Mouse (Mus musculus) liver, embryonic 14.5 days (tissue): ENCODE measurements at regions not wholly inside any gene's neighbourhood (a gene's known extent, or its start where the extent isn't known, plus 50 kb on each side); places are given as distances from the start of the nearest gene placed in this dataset.

Experiments
- ATAC-seq: fragments of 200-750 bp; cut with Nextera tagmentation; 2 replicates; pipeline ENCODE4 v1.8.0; 2017; ENCODE audit warnings: moderate number of reproducible peaks, mild to moderate bottlenecking, moderate library complexity; ENCODE audit not compliant: insufficient read depth
- DNase-seq, 3 experiments: peaks; one replicate each; pipeline ENCODE4 v3.0.0-alpha.2; 2012 to 2013; ENCODE audit warnings: low read depth in 3 of 3, low spot score in 3 of 3
- H3K27ac ChIP-seq: fragments of 300-500 bp; sonication (generic); 2 replicates; pipeline ENCODE4 v1.5.1; 2014; ENCODE audit warnings: moderate library complexity, mild to moderate bottlenecking, control low read depth, inconsistent platforms
- H3K27me3 ChIP-seq: fragments of 300-500 bp; sonication (generic); 2 replicates; pipeline ENCODE4 v1.6.1; 2014; ENCODE audit warnings: mild to moderate bottlenecking, low read length, moderate library complexity; ENCODE audit not compliant: control insufficient read depth, insufficient read depth
- H3K36me3 ChIP-seq: fragments of 300-500 bp; sonication (generic); replicated peaks from 2 replicates; pipeline ENCODE4 v1.6.1; 2014; ENCODE audit warnings: low read depth; ENCODE audit not compliant: control insufficient read depth, insufficient read depth
- H3K4me1 ChIP-seq, 2 experiments: fragments of 200-500 bp in 1 of 2; fragments of 300-500 bp in 1 of 2; sonication (generic) in 1 of 2; replicated peaks; 2 replicates each; pipeline ENCODE4 v1.6.1; 2012 to 2014; ENCODE audit warnings: antibody characterized with exemption in 1 of 2, inconsistent platforms in 1 of 2, low read length in 1 of 2; ENCODE audit not compliant: control insufficient read depth in 2 of 2, insufficient read depth in 2 of 2
- H3K4me2 ChIP-seq: fragments of 300-500 bp; sonication (generic); 2 replicates; pipeline ENCODE4 v1.6.1; 2014; ENCODE audit warnings: low read depth, mild to moderate bottlenecking, control low read depth, moderate library complexity
- H3K4me3 ChIP-seq, 2 experiments: fragments of 200-500 bp in 1 of 2; fragments of 300-500 bp in 1 of 2; sonication (generic) in 1 of 2; 2 replicates each; pipeline ENCODE4 v1.5.1; 2012 to 2014; ENCODE audit warnings: low read depth in 2 of 2, low read length in 2 of 2, mild to moderate bottlenecking in 2 of 2, control low read depth in 1 of 2, inconsistent platforms in 1 of 2, moderate library complexity in 1 of 2; ENCODE audit not compliant: insufficient read depth in 1 of 2
- H3K9ac ChIP-seq: fragments of 300-500 bp; sonication (generic); replicated peaks from 2 replicates; pipeline ENCODE4 v1.6.1; 2014; ENCODE audit warnings: mild to moderate bottlenecking, control low read depth, moderate library complexity
- H3K9me3 ChIP-seq: fragments of 300-500 bp; sonication (generic); 2 replicates; pipeline ENCODE4 v1.6.1; 2016; ENCODE audit warnings: low read length, mixed read lengths; ENCODE audit not compliant: control insufficient read depth
- CTCF ChIP-seq: IDR thresholded peaks from 2 replicates; pipeline ENCODE4 v1.5.1; 2016; ENCODE audit warnings: antibody characterized with exemption, low read depth, control low read depth
- EP300 ChIP-seq: IDR thresholded peaks from 2 replicates; pipeline ENCODE4 v1.6.1; 2016; ENCODE audit warnings: antibody characterized with exemption, low read depth
- WGBS: fragments of 180-500 bp; shearing (Covaris S2); extraction: QIAGEN DNeasy Blood & Tissue Kit; methylation state at CpG from one replicate; pipeline ENCODE4 v1.1.7; 2014; ENCODE audit not compliant: insufficient replicate concordance; 5-methylcytosine and 5-hydroxymethylcytosine counted together

DNA sequence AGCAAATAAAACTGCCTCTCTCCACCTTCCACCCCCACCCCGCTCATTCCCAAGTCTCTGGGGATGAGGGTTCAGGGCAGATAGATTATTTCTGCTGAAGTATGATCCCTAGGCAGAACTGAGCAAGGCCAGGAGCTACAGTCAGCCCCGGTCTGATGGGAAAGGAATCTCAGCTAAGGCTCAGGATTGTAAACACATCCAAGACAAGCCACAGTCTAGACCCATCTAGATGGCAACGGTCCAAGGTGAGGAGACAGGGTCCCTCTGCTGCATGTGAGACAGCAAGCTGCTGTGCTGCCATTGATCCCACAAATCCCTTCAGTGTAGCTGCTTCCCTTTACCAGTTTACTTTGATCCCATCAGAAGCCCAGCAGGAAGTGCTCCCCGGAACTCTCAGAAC, 181.3 kb downstream of the Qk start:
- no peak for DNase-seq
- WGBS, result 39% methylated on average over 4 of the region's 4 CpGs
- TF ChIP-seq CTCF (no peak), EP300 (no peak)
- no peaks in the 10 kb centered on the region for H3K4me1 ChIP-seq
- H3K4me3 ChIP-seq, result no peak overlapping the region
- H3K9me3 ChIP-seq, result no peaks in the 10 kb centered on the region
- no peaks in the 10 kb centered on the region for H3K36me3 ChIP-seq
- H3K27ac ChIP-seq, result no peak overlapping the region
- no peak for ATAC-seq
- no peak overlapping the region for H3K4me2 ChIP-seq
- no peak overlapping the region for H3K9ac ChIP-seq
- H3K27me3 ChIP-seq, result no peaks in the 10 kb centered on the region

DNA sequence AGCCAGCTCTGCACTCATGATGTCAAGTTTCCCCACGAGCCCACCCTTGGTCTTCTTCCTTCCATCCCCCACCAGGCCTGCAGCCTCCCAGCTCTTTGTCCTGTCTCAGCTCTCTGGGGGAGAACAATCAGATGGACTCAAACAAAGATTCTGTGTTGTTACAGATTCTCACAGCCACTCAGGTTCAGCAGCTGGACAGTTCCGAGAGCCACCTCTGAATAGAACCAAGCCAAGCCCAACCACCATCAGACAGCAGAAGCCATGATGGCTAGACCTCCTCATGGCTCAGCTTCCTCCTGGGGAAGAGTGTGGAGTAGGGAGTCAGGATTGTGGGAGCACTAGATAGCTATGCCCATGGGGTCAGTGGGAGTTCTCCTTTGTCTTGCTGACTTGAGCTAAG, 184.5 kb downstream of the Qk start:
- Histone ChIP-seq H3K36me3 (no peaks in the 10 kb centered on the region), H3K4me2 (no peak overlapping the region), H3K27ac (no peak overlapping the region), H3K9me3 (no peaks in the 10 kb centered on the region), H3K27me3 (no peaks in the 10 kb centered on the region), H3K4me1 (no peaks in the 10 kb centered on the region), H3K4me3 (no peak overlapping the region), H3K9ac (no peak overlapping the region)
- DNase-seq, result no peak
- 57% methylated on average over 2 of the region's 2 CpGs for WGBS
- ATAC-seq, result no peak
- no peak for TF ChIP-seq CTCF

DNA sequence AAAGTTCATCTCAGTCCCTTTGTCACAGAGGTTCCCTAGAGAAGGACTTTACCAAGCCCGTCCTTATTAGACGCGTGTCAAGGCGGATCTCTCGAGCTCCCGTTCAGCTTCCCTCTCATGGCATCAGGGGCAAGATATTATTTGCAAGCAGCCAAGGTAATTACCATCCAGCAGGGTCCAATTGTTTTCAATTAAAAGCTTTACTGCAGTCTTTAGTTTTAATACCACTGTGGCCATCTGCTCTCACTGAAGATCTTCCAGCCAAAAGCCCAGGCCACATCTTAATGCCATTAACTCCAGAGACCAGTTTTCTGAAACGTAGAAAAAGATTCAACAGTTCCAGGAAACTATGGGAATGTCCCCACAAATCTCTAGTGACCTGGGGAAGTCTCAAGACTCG, 191.1 kb downstream of the Qk start:
- no peak overlapping the region for H3K9ac ChIP-seq
- H3K9me3 ChIP-seq, result no peaks in the 10 kb centered on the region
- 73% methylated on average over 8 of the region's 8 CpGs for WGBS
- no peaks in the 10 kb centered on the region for H3K27me3 ChIP-seq
- no peaks in the 10 kb centered on the region for H3K4me1 ChIP-seq
- TF ChIP-seq CTCF (no peak), EP300 (no peak)
- no peak overlapping the region for H3K4me2 ChIP-seq
- H3K27ac ChIP-seq, result no peak overlapping the region
- DNase-seq (no peak), ATAC-seq (no peak)
- no peaks in the 10 kb centered on the region for H3K36me3 ChIP-seq
- no peak overlapping the region for H3K4me3 ChIP-seq

DNA sequence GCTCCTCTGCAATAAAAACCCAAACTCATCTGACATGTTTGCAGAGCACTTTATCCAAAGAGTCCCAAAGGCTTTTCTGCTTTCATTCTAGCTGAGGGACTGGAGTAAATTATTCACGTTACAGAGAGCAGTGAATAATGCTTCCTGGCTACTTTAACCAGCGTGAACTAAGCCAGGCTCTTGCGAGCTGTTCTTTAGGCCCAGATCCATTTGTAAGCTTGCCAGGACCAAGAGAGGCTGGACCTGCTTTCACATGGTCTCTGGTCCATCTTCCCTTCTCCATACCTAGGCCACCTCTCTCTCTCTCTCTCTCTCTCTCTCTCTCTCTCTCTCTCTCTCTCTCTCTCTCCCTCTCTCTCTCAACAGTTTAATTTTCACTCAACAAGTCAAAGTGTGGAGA, 197.2 kb downstream of the Qk start:
- Histone ChIP-seq H3K27ac (no peak overlapping the region), H3K9me3 (no peaks in the 10 kb centered on the region), H3K9ac (no peak overlapping the region), H3K27me3 (no peaks in the 10 kb centered on the region), H3K4me2 (no peak overlapping the region), H3K4me3 (no peak overlapping the region), H3K4me1 (no peaks in the 10 kb centered on the region), H3K36me3 (no peaks in the 10 kb centered on the region)
- ATAC-seq, result no peak
- TF ChIP-seq EP300 (no peak), CTCF (no peak)
- 62% methylated on average over 3 of the region's 3 CpGs for WGBS
- DNase-seq, result no peak

DNA sequence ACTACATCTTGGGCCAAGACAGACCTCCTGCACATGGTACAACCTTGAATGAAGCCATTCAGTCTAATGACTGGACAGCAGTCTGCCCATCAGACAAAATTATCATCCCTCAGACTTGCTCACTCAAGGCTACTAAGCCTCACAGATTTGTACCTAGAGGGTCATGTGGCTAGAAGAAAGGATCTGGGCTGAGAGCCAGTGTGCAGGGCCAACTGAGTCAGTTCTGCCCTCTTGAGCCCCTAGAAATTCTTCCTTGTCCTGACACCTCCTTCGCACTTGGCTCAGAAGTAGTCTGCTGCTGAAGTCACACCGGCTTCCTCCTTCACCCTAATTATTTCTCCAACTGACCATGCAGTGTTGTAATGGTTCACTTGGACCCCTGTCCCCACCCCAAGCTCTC, 207.5 kb downstream of the Qk start:
- Histone ChIP-seq H3K4me1 (no peaks in the 10 kb centered on the region), H3K4me3 (no peak overlapping the region), H3K27ac (no peak overlapping the region), H3K4me2 (no peak overlapping the region), H3K9ac (no peak overlapping the region), H3K27me3 (no peaks in the 10 kb centered on the region), H3K36me3 (no peaks in the 10 kb centered on the region), H3K9me3 (no peaks in the 10 kb centered on the region)
- TF ChIP-seq CTCF (no peak), EP300 (no peak)
- WGBS, result 78% methylated on average over 2 of the region's 2 CpGs
- no peak for ATAC-seq
- no peak for DNase-seq

DNA sequence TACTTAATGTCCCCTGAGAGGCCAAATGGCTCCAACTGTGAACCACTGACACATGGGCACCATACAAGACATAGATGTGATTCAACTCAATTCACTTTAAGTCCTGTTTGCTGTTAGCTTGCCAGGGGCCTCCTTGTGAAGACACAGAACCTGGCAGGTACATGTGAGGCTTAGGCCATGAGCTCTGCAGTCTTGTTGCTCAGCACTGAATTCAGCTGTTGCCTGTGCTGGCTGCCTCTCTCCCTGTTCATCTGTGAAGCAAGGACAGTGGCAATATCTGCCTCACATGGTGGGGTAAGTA, 209.3 kb downstream of the Qk start:
- no peak overlapping the region for H3K4me2 ChIP-seq
- ATAC-seq, result no peak
- H3K27me3 ChIP-seq, result no peaks in the 10 kb centered on the region
- no peaks in the 10 kb centered on the region for H3K9me3 ChIP-seq
- H3K4me3 ChIP-seq, result no peak overlapping the region
- TF ChIP-seq CTCF (no peak), EP300 (no peak)
- no peaks in the 10 kb centered on the region for H3K4me1 ChIP-seq
- no peak overlapping the region for H3K9ac ChIP-seq
- H3K27ac ChIP-seq, result no peak overlapping the region
- no peak for DNase-seq
- no peaks in the 10 kb centered on the region for H3K36me3 ChIP-seq
